Mouse (Mus musculus): ENCODE measurements at regions not wholly inside any gene's neighbourhood (a gene's known extent, or its start where the extent isn't known, plus 50 kb on each side); places are given as distances from the start of the nearest gene placed in this dataset.

- Histone ChIP-seq H3K27me3 (ENCODE audit: control insufficient read depth, insufficient read depth, low read length) (no peaks in the 10 kb centered on the region), H3K4me3 (ENCODE audit: control insufficient read depth, low read depth, low read length) (no peak overlapping the region), H3K4me1 (ENCODE audit: control insufficient read depth, insufficient read depth, low read length) (no peaks in the 10 kb centered on the region), H3K36me3 (ENCODE audit: control insufficient read depth, insufficient read depth, low read length) (no peaks in the 10 kb centered on the region), H3K27ac (ENCODE audit: control insufficient read depth, insufficient read depth, low read depth, low read length) (no peak overlapping the region)
- TF ChIP-seq POLR2A (IDR thresholded peaks at IDR 0.05; ENCODE audit: control insufficient read depth, low read depth, low read length) (no peak), CTCF (IDR thresholded peaks at IDR 0.05; ENCODE audit: control insufficient read depth, insufficient read depth, insufficient replicate concordance, low read depth, low read length) (no peak)
Observed at GRCm38 (mm10) chr6:73676979-73677378, 207.5 kb upstream of the 4931417E11Rik start.

DNA sequence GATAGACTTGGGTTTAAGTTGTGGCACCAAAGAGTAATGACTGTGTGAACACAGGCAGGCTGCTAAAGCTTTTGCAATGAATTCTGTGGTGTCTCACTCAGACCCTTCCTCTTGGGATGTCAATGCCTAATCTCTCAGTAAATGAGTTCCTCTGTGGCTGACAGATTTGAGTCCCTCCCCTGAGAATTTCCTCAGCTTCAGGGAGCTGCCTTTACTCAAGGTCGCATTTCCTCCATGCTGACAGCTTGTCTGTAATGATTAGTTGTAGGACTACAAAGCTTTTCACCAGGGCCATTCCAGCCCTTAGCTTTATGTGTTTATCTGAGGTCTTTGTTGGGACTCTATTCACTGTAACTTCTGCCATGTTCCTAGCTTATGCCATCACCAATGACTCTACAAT lies 199.9 kb upstream of the 4931417E11Rik start:
- no peaks in the 10 kb centered on the region for H3K36me3 ChIP-seq (ENCODE audit: control insufficient read depth, insufficient read depth, low read length)
- H3K4me3 ChIP-seq (ENCODE audit: control insufficient read depth, low read depth, low read length) = no peak overlapping the region
- no peak overlapping the region for H3K27ac ChIP-seq (ENCODE audit: control insufficient read depth, insufficient read depth, low read depth, low read length)
- no peaks in the 10 kb centered on the region for H3K27me3 ChIP-seq (ENCODE audit: control insufficient read depth, insufficient read depth, low read length)
- no peaks in the 10 kb centered on the region for H3K4me1 ChIP-seq (ENCODE audit: control insufficient read depth, insufficient read depth, low read length)
- TF ChIP-seq POLR2A (IDR thresholded peaks at IDR 0.05; ENCODE audit: control insufficient read depth, low read depth, low read length) (no peak), CTCF (IDR thresholded peaks at IDR 0.05; ENCODE audit: control insufficient read depth, insufficient read depth, insufficient replicate concordance, low read depth, low read length) (no peak)

DNA sequence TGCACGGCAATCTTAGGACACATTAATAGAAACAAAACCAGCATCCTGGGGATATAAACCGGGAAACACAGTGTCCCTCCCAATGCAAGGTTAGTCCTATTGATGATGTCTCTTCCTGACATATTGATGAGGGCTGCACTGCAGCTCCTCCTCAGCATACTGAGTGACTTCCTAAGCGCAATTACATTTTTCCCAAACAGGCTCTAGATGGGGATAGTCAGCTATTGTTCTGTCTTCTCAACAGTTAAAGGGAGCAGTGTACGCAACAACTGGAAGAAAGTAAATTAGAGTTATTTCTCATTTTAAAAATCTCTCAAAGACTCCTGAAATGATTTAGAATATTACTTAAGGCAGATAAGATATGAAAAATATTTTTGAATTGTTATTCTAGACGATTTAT lies 189.5 kb upstream of the 4931417E11Rik start:
- Histone ChIP-seq H3K27me3 (ENCODE audit: control insufficient read depth, insufficient read depth, low read length) (no peaks in the 10 kb centered on the region), H3K4me1 (ENCODE audit: control insufficient read depth, insufficient read depth, low read length) (no peaks in the 10 kb centered on the region), H3K27ac (ENCODE audit: control insufficient read depth, insufficient read depth, low read depth, low read length) (no peak overlapping the region), H3K4me3 (ENCODE audit: control insufficient read depth, low read depth, low read length) (no peak overlapping the region), H3K36me3 (ENCODE audit: control insufficient read depth, insufficient read depth, low read length) (no peaks in the 10 kb centered on the region)
- TF ChIP-seq CTCF (IDR thresholded peaks at IDR 0.05; ENCODE audit: control insufficient read depth, insufficient read depth, insufficient replicate concordance, low read depth, low read length) = no peak
- no peak for TF ChIP-seq POLR2A (IDR thresholded peaks at IDR 0.05; ENCODE audit: control insufficient read depth, low read depth, low read length)

GRCm38 (mm10) chr6:73645378-73645777 lies 175.9 kb upstream of the 4931417E11Rik start:
- no peak for TF ChIP-seq CTCF (IDR thresholded peaks at IDR 0.05; ENCODE audit: control insufficient read depth, insufficient read depth, insufficient replicate concordance, low read depth, low read length)
- TF ChIP-seq POLR2A (IDR thresholded peaks at IDR 0.05; ENCODE audit: control insufficient read depth, low read depth, low read length) = no peak
- H3K27ac ChIP-seq (ENCODE audit: control insufficient read depth, insufficient read depth, low read depth, low read length) = no peak overlapping the region
- H3K4me3 ChIP-seq (ENCODE audit: control insufficient read depth, low read depth, low read length) = no peak overlapping the region
- no peaks in the 10 kb centered on the region for H3K36me3 ChIP-seq (ENCODE audit: control insufficient read depth, insufficient read depth, low read length)
- H3K4me1 ChIP-seq (ENCODE audit: control insufficient read depth, insufficient read depth, low read length) = no peaks in the 10 kb centered on the region
- H3K27me3 ChIP-seq (ENCODE audit: control insufficient read depth, insufficient read depth, low read length) = no peaks in the 10 kb centered on the region

GRCm38 (mm10) chr6:73644778-73645267 lies 175.4 kb upstream of the 4931417E11Rik start:
- Histone ChIP-seq H3K4me1 (ENCODE audit: control insufficient read depth, insufficient read depth, low read length) (no peaks in the 10 kb centered on the region), H3K27me3 (ENCODE audit: control insufficient read depth, insufficient read depth, low read length) (no peaks in the 10 kb centered on the region), H3K4me3 (ENCODE audit: control insufficient read depth, low read depth, low read length) (no peak overlapping the region), H3K36me3 (ENCODE audit: control insufficient read depth, insufficient read depth, low read length) (no peaks in the 10 kb centered on the region), H3K27ac (ENCODE audit: control insufficient read depth, insufficient read depth, low read depth, low read length) (no peak overlapping the region)
- TF ChIP-seq CTCF (IDR thresholded peaks at IDR 0.05; ENCODE audit: control insufficient read depth, insufficient read depth, insufficient replicate concordance, low read depth, low read length) (no peak), POLR2A (IDR thresholded peaks at IDR 0.05; ENCODE audit: control insufficient read depth, low read depth, low read length) (no peak)

- no peaks in the 10 kb centered on the region for H3K4me1 ChIP-seq (ENCODE audit: control insufficient read depth, insufficient read depth, low read length)
Observed at GRCm38 (mm10) chr6:73628600-73628999, 159.1 kb upstream of the 4931417E11Rik start.

GRCm38 (mm10) chr6:73626451-73626850 lies 157.0 kb upstream of the 4931417E11Rik start:
- H3K4me3 ChIP-seq (ENCODE audit: control insufficient read depth, low read depth, low read length) = no peak overlapping the region
- no peaks in the 10 kb centered on the region for H3K36me3 ChIP-seq (ENCODE audit: control insufficient read depth, insufficient read depth, low read length)
- H3K4me1 ChIP-seq (ENCODE audit: control insufficient read depth, insufficient read depth, low read length) = no peaks in the 10 kb centered on the region
- TF ChIP-seq POLR2A (IDR thresholded peaks at IDR 0.05; ENCODE audit: control insufficient read depth, low read depth, low read length) (no peak), CTCF (IDR thresholded peaks at IDR 0.05; ENCODE audit: control insufficient read depth, insufficient read depth, insufficient replicate concordance, low read depth, low read length) (no peak)
- no peaks in the 10 kb centered on the region for H3K27me3 ChIP-seq (ENCODE audit: control insufficient read depth, insufficient read depth, low read length)
- H3K27ac ChIP-seq (ENCODE audit: control insufficient read depth, insufficient read depth, low read depth, low read length) = no peak overlapping the region

More at GRCm38 (mm10) chr6:73628600-73628999, 159.1 kb upstream of the 4931417E11Rik start:
- Histone ChIP-seq H3K27ac (ENCODE audit: control insufficient read depth, insufficient read depth, low read depth, low read length) (no peak overlapping the region), H3K27me3 (ENCODE audit: control insufficient read depth, insufficient read depth, low read length) (no peaks in the 10 kb centered on the region), H3K4me3 (ENCODE audit: control insufficient read depth, low read depth, low read length) (no peak overlapping the region), H3K36me3 (ENCODE audit: control insufficient read depth, insufficient read depth, low read length) (no peaks in the 10 kb centered on the region)
- TF ChIP-seq POLR2A (IDR thresholded peaks at IDR 0.05; ENCODE audit: control insufficient read depth, low read depth, low read length) (no peak), CTCF (IDR thresholded peaks at IDR 0.05; ENCODE audit: control insufficient read depth, insufficient read depth, insufficient replicate concordance, low read depth, low read length) (no peak)

DNA sequence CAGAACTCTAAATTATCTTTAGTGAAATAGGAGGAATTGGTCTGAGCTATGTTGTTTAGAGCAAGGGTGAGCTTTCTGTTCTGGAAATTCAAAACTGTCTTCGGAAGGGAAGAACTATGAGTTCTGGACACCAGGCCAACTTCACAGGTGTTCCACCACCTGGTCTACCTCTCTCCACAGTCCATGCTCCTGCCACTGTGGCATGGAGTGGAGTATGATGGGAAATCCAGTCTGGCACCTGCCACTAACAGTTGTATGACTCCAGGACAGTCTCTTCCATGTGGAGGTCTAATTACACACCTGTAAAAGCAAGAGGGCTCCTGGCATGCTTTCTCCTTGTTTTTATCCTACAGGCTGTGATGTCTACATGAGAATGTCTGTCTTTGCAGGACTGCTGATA lies 154.7 kb upstream of the 4931417E11Rik start:
- TF ChIP-seq POLR2A (IDR thresholded peaks at IDR 0.05; ENCODE audit: control insufficient read depth, low read depth, low read length) = no peak
- TF ChIP-seq CTCF (IDR thresholded peaks at IDR 0.05; ENCODE audit: control insufficient read depth, insufficient read depth, insufficient replicate concordance, low read depth, low read length) = no peak
- no peaks in the 10 kb centered on the region for H3K4me1 ChIP-seq (ENCODE audit: control insufficient read depth, insufficient read depth, low read length)
- no peak overlapping the region for H3K4me3 ChIP-seq (ENCODE audit: control insufficient read depth, low read depth, low read length)
- no peaks in the 10 kb centered on the region for H3K27me3 ChIP-seq (ENCODE audit: control insufficient read depth, insufficient read depth, low read length)
- no peak overlapping the region for H3K27ac ChIP-seq (ENCODE audit: control insufficient read depth, insufficient read depth, low read depth, low read length)
- H3K36me3 ChIP-seq (ENCODE audit: control insufficient read depth, insufficient read depth, low read length) = no peaks in the 10 kb centered on the region

Measured in testis, adult 2 months (tissue).